ENCODE assay signal across 11 mouse cellular contexts in the genomic region with DNA sequence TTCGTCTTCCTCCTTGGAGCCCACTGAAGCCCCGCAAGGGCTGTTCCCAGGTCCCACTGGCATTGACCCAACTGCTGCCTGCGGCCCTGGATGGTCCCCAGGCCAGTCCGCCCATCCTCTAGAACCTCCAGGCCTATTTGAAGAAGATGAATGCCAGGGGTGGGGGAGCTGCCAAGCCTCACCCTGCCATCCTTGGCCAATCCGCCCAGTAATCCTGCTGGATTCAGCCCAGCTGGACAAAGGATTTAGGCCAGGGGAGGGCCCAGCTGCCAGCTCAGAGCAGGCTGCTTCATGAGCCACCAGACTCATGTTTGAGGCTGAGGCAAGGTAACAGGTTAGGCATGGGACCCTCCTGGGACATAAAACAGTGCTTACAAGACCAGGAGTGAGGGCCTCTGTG. TPM values are rescaled to one million over a fixed set of nuclear protein-coding genes. Genes with fewer than 3 reads are reported as not detected.
DNase-seq lines count a peak whose midpoint lies in the region; ATAC-seq lines count a peak whose summit lies in the region.
"Had no signal": no experiment of that assay in that cellular context is flagged by ENCODE, and none has a peak within 500 bp of the region (broad histone marks: within the 10 kb centered on the region; RNA-seq: fewer than 3 reads in every experiment).

No protein-coding gene starts in this region.

- 66% methylated on average over 5 of the region's 5 CpGs for WGBS in forebrain, embryonic 14.5 days
- WGBS in forebrain, embryonic 10.5 days = 86% methylated on average over 5 of the region's 5 CpGs
- WGBS in midbrain, embryonic 11.5 days = 82% methylated on average over 5 of the region's 5 CpGs
- 80% methylated on average over 5 of the region's 5 CpGs for WGBS in midbrain, embryonic 13.5 days
- 94% methylated on average over 5 of the region's 5 CpGs for WGBS in kidney, embryonic 14.5 days

- H3K4me1 ChIP-seq in forebrain, embryonic 14.5 days (ENCODE audit: control insufficient read depth, insufficient read depth, low read length) = no peaks in the 10 kb centered on the region
- H3K4me1 ChIP-seq in forebrain, embryonic 10.5 days = peaks cover 38% of the 10 kb centered on the region
- peaks cover 7% of the 10 kb centered on the region for H3K4me1 ChIP-seq in midbrain, embryonic 11.5 days (ENCODE audit: control insufficient read depth, insufficient read depth, low read length)
- peaks cover 33% of the 10 kb centered on the region for H3K4me1 ChIP-seq in midbrain, embryonic 13.5 days (replicated peaks)
- H3K4me1 ChIP-seq in kidney, embryonic 14.5 days (ENCODE audit: control insufficient read depth, insufficient read depth, low read length) = 0 out of 2 replicates have a peak, but pooled peaks cover 3% of the 10 kb centered on the region
- H3K4me1 ChIP-seq: embryonic facial prominence, embryonic 15.5 days; limb, embryonic 15.5 days had no signal

- no peak overlapping the region for H3K9ac ChIP-seq in forebrain, embryonic 14.5 days (ENCODE audit: low read length)
- no peak overlapping the region for H3K9ac ChIP-seq in midbrain, embryonic 11.5 days (ENCODE audit: low read length)
- no peak overlapping the region for H3K9ac ChIP-seq in midbrain, embryonic 13.5 days (replicated peaks)
- no peak overlapping the region for H3K9ac ChIP-seq in kidney, embryonic 14.5 days (ENCODE audit: low read depth, low read length)
- H3K9ac ChIP-seq: embryonic facial prominence, embryonic 15.5 days; limb, embryonic 15.5 days had no signal

- H3K4me2 ChIP-seq in forebrain, embryonic 14.5 days (ENCODE audit: low read length) = no peak overlapping the region
- no peak overlapping the region for H3K4me2 ChIP-seq in midbrain, embryonic 11.5 days
- no peak overlapping the region for H3K4me2 ChIP-seq in midbrain, embryonic 13.5 days (replicated peaks)
- H3K4me2 ChIP-seq in kidney, embryonic 14.5 days (replicated peaks; ENCODE audit: low read depth, low read length) = no peak overlapping the region
- H3K4me2 ChIP-seq: embryonic facial prominence, embryonic 15.5 days; limb, embryonic 15.5 days had no signal

- no peaks in the 10 kb centered on the region for H3K36me3 ChIP-seq in forebrain, embryonic 14.5 days (ENCODE audit: control insufficient read depth, insufficient read depth, low read length)
- no peaks in the 10 kb centered on the region for H3K36me3 ChIP-seq in forebrain, embryonic 10.5 days (replicated peaks)
- no peaks in the 10 kb centered on the region for H3K36me3 ChIP-seq in midbrain, embryonic 11.5 days (ENCODE audit: control insufficient read depth, insufficient read depth, low read length)
- no peaks in the 10 kb centered on the region for H3K36me3 ChIP-seq in midbrain, embryonic 13.5 days
- no peaks in the 10 kb centered on the region for H3K36me3 ChIP-seq in kidney, embryonic 14.5 days (ENCODE audit: control insufficient read depth, insufficient read depth, low read length)
- H3K36me3 ChIP-seq: embryonic facial prominence, embryonic 15.5 days; limb, embryonic 15.5 days had no signal

- no peak overlapping the region for H3K27ac ChIP-seq in forebrain, embryonic 14.5 days (ENCODE audit: low read depth, low read length)
- H3K27ac ChIP-seq in forebrain, embryonic 10.5 days = no peak overlapping the region
- no peak overlapping the region for H3K27ac ChIP-seq in midbrain, embryonic 11.5 days (ENCODE audit: low read depth, low read length)
- no peak overlapping the region for H3K27ac ChIP-seq in midbrain, embryonic 13.5 days
- no peak overlapping the region for H3K27ac ChIP-seq in kidney, embryonic 14.5 days (ENCODE audit: low read depth, low read length)
- H3K27ac ChIP-seq: embryonic facial prominence, embryonic 15.5 days; limb, embryonic 15.5 days had no signal

- peak; percentile 49 for DNase-seq in forebrain, embryonic 14.5 days (ENCODE audit: low spot score)
- no peak for DNase-seq in forebrain, embryonic 10.5 days (ENCODE audit: extremely low spot score, low spot score)
- peak; percentile 56 for DNase-seq in midbrain, embryonic 11.5 days (ENCODE audit: low spot score, missing footprints)
- peak; percentile 86 to 91 for DNase-seq in cerebellum, postnatal 25 days
- peak; percentile 78 for DNase-seq in retina, postnatal 7 days (ENCODE audit: low read depth, low spot score)
- no peak for DNase-seq in spleen, postnatal 14 days (ENCODE audit: low spot score in 2 of 2)
- DNase-seq: B cell, adult 2 months had no signal

- H3K27me3 ChIP-seq in forebrain, embryonic 14.5 days (replicated peaks; ENCODE audit: control insufficient read depth, insufficient read depth, low read length) = no peaks in the 10 kb centered on the region
- peaks cover 29% of the 10 kb centered on the region for H3K27me3 ChIP-seq in forebrain, embryonic 10.5 days (ENCODE audit: poor library complexity, severe bottlenecking)
- no peaks in the 10 kb centered on the region for H3K27me3 ChIP-seq in midbrain, embryonic 11.5 days (ENCODE audit: control insufficient read depth, insufficient read depth, low read length)
- H3K27me3 ChIP-seq in midbrain, embryonic 13.5 days = no peaks in the 10 kb centered on the region; the same call in 1 of the 2 replicates
- 0 out of 2 replicates have a peak, but pooled peaks cover 3% of the 10 kb centered on the region for H3K27me3 ChIP-seq in kidney, embryonic 14.5 days (ENCODE audit: control insufficient read depth, insufficient read depth, low read length)
- H3K27me3 ChIP-seq: embryonic facial prominence, embryonic 15.5 days; limb, embryonic 15.5 days had no signal

- H3K9me3 ChIP-seq in forebrain, embryonic 14.5 days (replicated peaks; ENCODE audit: control insufficient read depth, low read length) = no peaks in the 10 kb centered on the region
- no peaks in the 10 kb centered on the region for H3K9me3 ChIP-seq in forebrain, embryonic 10.5 days
- no peaks in the 10 kb centered on the region for H3K9me3 ChIP-seq in midbrain, embryonic 11.5 days (ENCODE audit: control insufficient read depth, low read length)
- H3K9me3 ChIP-seq in midbrain, embryonic 13.5 days = no peaks in the 10 kb centered on the region
- H3K9me3 ChIP-seq in kidney, embryonic 14.5 days (ENCODE audit: control insufficient read depth, low read length) = no peaks in the 10 kb centered on the region
- H3K9me3 ChIP-seq: embryonic facial prominence, embryonic 15.5 days; limb, embryonic 15.5 days had no signal

- no peak for ATAC-seq in forebrain, embryonic 14.5 days
- ATAC-seq in midbrain, embryonic 11.5 days (ENCODE audit: low FRiP score) = no peak
- ATAC-seq in midbrain, embryonic 13.5 days = no peak
- no peak for ATAC-seq in kidney, embryonic 14.5 days (ENCODE audit: low FRiP score, low TSS enrichment)

- H3K4me3 ChIP-seq in forebrain, embryonic 14.5 days (ENCODE audit: low read depth, low read length) = no peak overlapping the region
- no peak overlapping the region for H3K4me3 ChIP-seq in forebrain, embryonic 10.5 days
- H3K4me3 ChIP-seq in midbrain, embryonic 11.5 days (ENCODE audit: low read depth, low read length) = no peak overlapping the region
- H3K4me3 ChIP-seq in midbrain, embryonic 13.5 days (replicated peaks) = no peak overlapping the region
- H3K4me3 ChIP-seq in kidney, embryonic 14.5 days (ENCODE audit: low read length) = no peak overlapping the region
- H3K4me3 ChIP-seq: embryonic facial prominence, embryonic 15.5 days; limb, embryonic 15.5 days had no signal

RNA-seq across cellular contexts. Expression of gene Plch2, which starts 45.7 kb away (rescaled TPM):
- 6.2 and 7.4 TPM in 2 replicates for polyA plus RNA-seq in forebrain, embryonic 14.5 days (2014; fragmentation: Nextera tagmentation; extraction: Ambion mirVana)
- 0.43 and 0.64 TPM in 2 replicates for polyA plus RNA-seq in forebrain, embryonic 10.5 days (2016; fragmentation: Nextera tagmentation; extraction: Ambion mirVana)
- polyA plus RNA-seq in midbrain, embryonic 11.5 days (2014; fragmentation: Nextera tagmentation; extraction: Ambion mirVana) = 0.81 and 0.85 TPM in 2 replicates
- polyA plus RNA-seq in midbrain, embryonic 13.5 days (2015; fragmentation: Nextera tagmentation; extraction: Ambion mirVana) = 7.7 and 9.0 TPM in 2 replicates
- polyA plus RNA-seq in kidney, embryonic 14.5 days (2014; fragmentation: Nextera tagmentation; extraction: Ambion mirVana) = 1.8 and 3.1 TPM in 2 replicates

RNA-seq across cellular contexts. Expression of gene Pank4, which starts 46.9 kb away (rescaled TPM):
- polyA plus RNA-seq in forebrain, embryonic 14.5 days (2014; fragmentation: Nextera tagmentation; extraction: Ambion mirVana) = 34.6 and 38.9 TPM in 2 replicates
- polyA plus RNA-seq in forebrain, embryonic 10.5 days (2016; fragmentation: Nextera tagmentation; extraction: Ambion mirVana) = 46.8 and 51.8 TPM in 2 replicates
- 37.0 and 40.4 TPM in 2 replicates for polyA plus RNA-seq in midbrain, embryonic 11.5 days (2014; fragmentation: Nextera tagmentation; extraction: Ambion mirVana)
- polyA plus RNA-seq in midbrain, embryonic 13.5 days (2015; fragmentation: Nextera tagmentation; extraction: Ambion mirVana) = 42.0 and 43.3 TPM in 2 replicates
- 34.9 and 43.9 TPM in 2 replicates for polyA plus RNA-seq in kidney, embryonic 14.5 days (2014; fragmentation: Nextera tagmentation; extraction: Ambion mirVana)

RNA-seq across cellular contexts. Expression of gene Hes5, which starts 50.1 kb away (rescaled TPM):
- 73.0 and 86.0 TPM in 2 replicates for polyA plus RNA-seq in forebrain, embryonic 14.5 days (2014; fragmentation: Nextera tagmentation; extraction: Ambion mirVana)
- 272 and 295 TPM in 2 replicates for polyA plus RNA-seq in forebrain, embryonic 10.5 days (2016; fragmentation: Nextera tagmentation; extraction: Ambion mirVana)
- 456 and 535 TPM in 2 replicates for polyA plus RNA-seq in midbrain, embryonic 11.5 days (2014; fragmentation: Nextera tagmentation; extraction: Ambion mirVana)
- polyA plus RNA-seq in midbrain, embryonic 13.5 days (2015; fragmentation: Nextera tagmentation; extraction: Ambion mirVana) = 291 and 346 TPM in 2 replicates
- polyA plus RNA-seq in kidney, embryonic 14.5 days (2014; fragmentation: Nextera tagmentation; extraction: Ambion mirVana) = 8.1 and 15.5 TPM in 2 replicates

RNA-seq across cellular contexts. Expression of gene Pex10, which starts 55.9 kb away (rescaled TPM):
- polyA plus RNA-seq in forebrain, embryonic 14.5 days (2014; fragmentation: Nextera tagmentation; extraction: Ambion mirVana) = 4.2 and 4.9 TPM in 2 replicates
- polyA plus RNA-seq in forebrain, embryonic 10.5 days (2016; fragmentation: Nextera tagmentation; extraction: Ambion mirVana) = 22.2 TPM in 2 replicates
- polyA plus RNA-seq in midbrain, embryonic 11.5 days (2014; fragmentation: Nextera tagmentation; extraction: Ambion mirVana) = 8.2 and 9.7 TPM in 2 replicates
- polyA plus RNA-seq in midbrain, embryonic 13.5 days (2015; fragmentation: Nextera tagmentation; extraction: Ambion mirVana) = 19.6 and 21.8 TPM in 2 replicates
- 7.1 and 13.7 TPM in 2 replicates for polyA plus RNA-seq in kidney, embryonic 14.5 days (2014; fragmentation: Nextera tagmentation; extraction: Ambion mirVana)

Comparison
In these comparisons a context has a peak if more than half of its experiments do, and no peak if none do; other contexts are left out.
1. DNase-seq: peak in forebrain, embryonic 14.5 days (single experiment), midbrain, embryonic 11.5 days (single experiment), cerebellum, postnatal 25 days (2 of 2) and retina, postnatal 7 days (single experiment); none in forebrain, embryonic 10.5 days (single experiment) and spleen, postnatal 14 days (0 of 2).